Mouse (Mus musculus): Measurements from ENCODE around the gene Ces1e. TPM values are rescaled to one million over a fixed set of nuclear protein-coding genes. Genes with fewer than 3 reads are reported as not detected.

Ces1e gene
- not detected in 2 replicates for polyA plus RNA-seq (2011; ENCODE audit: insufficient read depth, insufficient read length, low read depth, missing spikeins)

- H3K36me3 ChIP-seq (ENCODE audit: control insufficient read depth, insufficient read depth, low read length, poor library complexity, severe bottlenecking), result no peaks in the 10 kb centered on the region
- H3K4me3 ChIP-seq (ENCODE audit: low read depth, low read length), result no peak within 1 kb of the TSS
- H3K4me1 ChIP-seq (ENCODE audit: control insufficient read depth, insufficient read depth, low read length), result no peaks in the 10 kb centered on the region
- H3K9me3 ChIP-seq (replicated peaks; ENCODE audit: control insufficient read depth, insufficient read depth, low read length, poor library complexity, severe bottlenecking), result no peaks in the 10 kb centered on the region
- H3K27ac ChIP-seq (ENCODE audit: insufficient read depth, low read length), result no peak within 1 kb of the TSS
- no peaks in the 10 kb centered on the region for H3K27me3 ChIP-seq (ENCODE audit: control insufficient read depth, insufficient read depth, low read length, poor library complexity, severe bottlenecking)
- H3K9ac ChIP-seq (ENCODE audit: low read depth, poor library complexity, severe bottlenecking), result no peak within 1 kb of the TSS
- TF ChIP-seq CTCF (IDR thresholded peaks at IDR 0.05; ENCODE audit: low read depth, low read length), result no peak
- TF ChIP-seq EP300 (IDR thresholded peaks at IDR 0.05; ENCODE audit: insufficient read depth, low read depth, low read length), result no peak
- TF ChIP-seq POLR2A (IDR thresholded peaks at IDR 0.05; ENCODE audit: insufficient read depth, low read length), result no peak
Measured at GRCm38 (mm10) chr8:93229446-93229845, at the start of gene Ces1e. Gene Ces1e, minus strand, starts transcription at chr8:93229619.

- H3K36me3 ChIP-seq (ENCODE audit: control insufficient read depth, insufficient read depth, low read length, poor library complexity, severe bottlenecking), result no peaks in the 10 kb centered on the region
- H3K27me3 ChIP-seq (ENCODE audit: control insufficient read depth, insufficient read depth, low read length, poor library complexity, severe bottlenecking), result no peaks in the 10 kb centered on the region; the same call in 1 of the 2 replicates
- H3K4me1 ChIP-seq (ENCODE audit: control insufficient read depth, insufficient read depth, low read length), result no peaks in the 10 kb centered on the region
- no peaks in the 10 kb centered on the region for H3K9me3 ChIP-seq (replicated peaks; ENCODE audit: control insufficient read depth, insufficient read depth, low read length, poor library complexity, severe bottlenecking)
- TF ChIP-seq CTCF (IDR thresholded peaks at IDR 0.05; ENCODE audit: low read depth, low read length) (no peak), POLR2A (IDR thresholded peaks at IDR 0.05; ENCODE audit: insufficient read depth, low read length) (no peak)
- no peak overlapping the region for H3K27ac ChIP-seq (ENCODE audit: insufficient read depth, low read length)
- H3K9ac ChIP-seq (ENCODE audit: low read depth, poor library complexity, severe bottlenecking), result no peak overlapping the region
- H3K4me3 ChIP-seq (ENCODE audit: low read depth, low read length), result no peak overlapping the region
Measured at GRCm38 (mm10) chr8:93278176-93278805, 48.9 kb upstream of the Ces1e start.

DNA sequence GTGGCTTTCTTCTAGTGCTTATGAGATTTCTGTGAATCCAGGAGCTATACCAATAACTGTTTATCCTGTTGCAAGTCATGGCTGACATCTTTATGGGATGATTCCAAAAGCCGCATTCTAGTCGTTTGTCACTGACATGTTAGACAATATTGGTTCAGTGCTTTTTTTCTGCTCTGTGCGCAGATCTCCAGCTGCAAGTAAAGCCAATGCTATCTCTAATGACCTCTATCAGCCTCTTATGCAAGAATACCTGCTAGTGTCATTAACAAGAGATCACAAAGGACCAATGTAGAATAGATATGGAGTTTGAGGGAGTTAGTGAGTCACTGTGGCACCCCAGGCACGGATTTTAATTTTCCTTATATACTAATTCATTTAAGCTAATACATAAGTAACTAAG is 45.2 kb upstream of the Ces1e start:
- Histone ChIP-seq H3K4me3 (ENCODE audit: low read depth, low read length) (no peak overlapping the region), H3K36me3 (ENCODE audit: control insufficient read depth, insufficient read depth, low read length, poor library complexity, severe bottlenecking) (no peaks in the 10 kb centered on the region), H3K4me1 (ENCODE audit: control insufficient read depth, insufficient read depth, low read length) (no peaks in the 10 kb centered on the region), H3K9ac (ENCODE audit: low read depth, poor library complexity, severe bottlenecking) (no peak overlapping the region), H3K27me3 (ENCODE audit: control insufficient read depth, insufficient read depth, low read length, poor library complexity, severe bottlenecking) (no peaks in the 10 kb centered on the region), H3K9me3 (replicated peaks; ENCODE audit: control insufficient read depth, insufficient read depth, low read length, poor library complexity, severe bottlenecking) (no peaks in the 10 kb centered on the region), H3K27ac (ENCODE audit: insufficient read depth, low read length) (no peak overlapping the region)
- TF ChIP-seq EP300 (IDR thresholded peaks at IDR 0.05; ENCODE audit: insufficient read depth, low read depth, low read length) (no peak), CTCF (IDR thresholded peaks at IDR 0.05; ENCODE audit: low read depth, low read length) (no peak), POLR2A (IDR thresholded peaks at IDR 0.05; ENCODE audit: insufficient read depth, low read length) (no peak)

GRCm38 (mm10) chr8:93273321-93273720 is 43.9 kb upstream of the Ces1e start:
- H3K36me3 ChIP-seq (ENCODE audit: control insufficient read depth, insufficient read depth, low read length, poor library complexity, severe bottlenecking), result no peaks in the 10 kb centered on the region
- no peak overlapping the region for H3K9ac ChIP-seq (ENCODE audit: low read depth, poor library complexity, severe bottlenecking)
- H3K27ac ChIP-seq (ENCODE audit: insufficient read depth, low read length), result no peak overlapping the region
- H3K27me3 ChIP-seq (ENCODE audit: control insufficient read depth, insufficient read depth, low read length, poor library complexity, severe bottlenecking), result no peaks in the 10 kb centered on the region
- TF ChIP-seq POLR2A (IDR thresholded peaks at IDR 0.05; ENCODE audit: insufficient read depth, low read length), result no peak
- TF ChIP-seq CTCF (IDR thresholded peaks at IDR 0.05; ENCODE audit: low read depth, low read length), result no peak
- no peak for TF ChIP-seq EP300 (IDR thresholded peaks at IDR 0.05; ENCODE audit: insufficient read depth, low read depth, low read length)
- no peaks in the 10 kb centered on the region for H3K4me1 ChIP-seq (ENCODE audit: control insufficient read depth, insufficient read depth, low read length)
- no peaks in the 10 kb centered on the region for H3K9me3 ChIP-seq (replicated peaks; ENCODE audit: control insufficient read depth, insufficient read depth, low read length, poor library complexity, severe bottlenecking)
- H3K4me3 ChIP-seq (ENCODE audit: low read depth, low read length), result no peak overlapping the region

- H3K4me3 ChIP-seq (ENCODE audit: low read depth, low read length), result no peak overlapping the region
- H3K27ac ChIP-seq (ENCODE audit: insufficient read depth, low read length), result no peak overlapping the region
- no peaks in the 10 kb centered on the region for H3K27me3 ChIP-seq (ENCODE audit: control insufficient read depth, insufficient read depth, low read length, poor library complexity, severe bottlenecking)
- no peak for TF ChIP-seq CTCF (IDR thresholded peaks at IDR 0.05; ENCODE audit: low read depth, low read length)
- TF ChIP-seq POLR2A (IDR thresholded peaks at IDR 0.05; ENCODE audit: insufficient read depth, low read length), result no peak
- H3K4me1 ChIP-seq (ENCODE audit: control insufficient read depth, insufficient read depth, low read length), result no peaks in the 10 kb centered on the region
- H3K36me3 ChIP-seq (ENCODE audit: control insufficient read depth, insufficient read depth, low read length, poor library complexity, severe bottlenecking), result no peaks in the 10 kb centered on the region
- H3K9ac ChIP-seq (ENCODE audit: low read depth, poor library complexity, severe bottlenecking), result no peak overlapping the region
- H3K9me3 ChIP-seq (replicated peaks; ENCODE audit: control insufficient read depth, insufficient read depth, low read length, poor library complexity, severe bottlenecking), result no peaks in the 10 kb centered on the region
Measured at GRCm38 (mm10) chr8:93272686-93273085, 43.3 kb upstream of the Ces1e start.

- Histone ChIP-seq H3K4me1 (ENCODE audit: control insufficient read depth, insufficient read depth, low read length) (no peaks in the 10 kb centered on the region), H3K27ac (ENCODE audit: insufficient read depth, low read length) (no peak overlapping the region), H3K27me3 (ENCODE audit: control insufficient read depth, insufficient read depth, low read length, poor library complexity, severe bottlenecking) (no peaks in the 10 kb centered on the region), H3K4me3 (ENCODE audit: low read depth, low read length) (no peak overlapping the region), H3K36me3 (ENCODE audit: control insufficient read depth, insufficient read depth, low read length, poor library complexity, severe bottlenecking) (no peaks in the 10 kb centered on the region), H3K9me3 (replicated peaks; ENCODE audit: control insufficient read depth, insufficient read depth, low read length, poor library complexity, severe bottlenecking) (no peaks in the 10 kb centered on the region; the same call in 1 of the 2 replicates), H3K9ac (ENCODE audit: low read depth, poor library complexity, severe bottlenecking) (no peak overlapping the region)
- TF ChIP-seq EP300 (IDR thresholded peaks at IDR 0.05; ENCODE audit: insufficient read depth, low read depth, low read length) (no peak), POLR2A (IDR thresholded peaks at IDR 0.05; ENCODE audit: insufficient read depth, low read length) (no peak), CTCF (IDR thresholded peaks at IDR 0.05; ENCODE audit: low read depth, low read length) (no peak)
Measured at GRCm38 (mm10) chr8:93261436-93261835, 32.0 kb upstream of the Ces1e start.
